ENCODE assay signal across 8 mouse cellular contexts in genomic region chr12:53252572-53253422, GRCm38 (mm10). TPM values are rescaled to one million over a fixed set of nuclear protein-coding genes. Genes with fewer than 3 reads are reported as not detected.
DNase-seq lines count a peak whose midpoint lies in the region; ATAC-seq and TF ChIP-seq lines count a peak whose summit lies in the region.

No protein-coding gene starts in this region.

- under 1% methylated on average over 57 of the region's 115 CpGs for WGBS in hindbrain, embryonic 13.5 days
- WGBS in neural tube, embryonic 14.5 days, result under 1% methylated on average over 63 of the region's 115 CpGs

- peak overlapping the region; percentile 71 for H3K4me2 ChIP-seq in hindbrain, embryonic 13.5 days
- H3K4me2 ChIP-seq in neural tube, embryonic 14.5 days (ENCODE audit: low read depth, low read length), result peak overlapping the region; percentile 70

- peak overlapping the region; percentile 98 for H3K9ac ChIP-seq in hindbrain, embryonic 13.5 days
- peak overlapping the region; percentile 95 for H3K9ac ChIP-seq in neural tube, embryonic 14.5 days (replicated peaks; ENCODE audit: low read depth, low read length)

- no peaks in the 10 kb centered on the region for H3K36me3 ChIP-seq in hindbrain, embryonic 13.5 days
- no peaks in the 10 kb centered on the region for H3K36me3 ChIP-seq in neural tube, embryonic 14.5 days (ENCODE audit: control insufficient read depth, insufficient read depth, low read length)

- no peaks in the 10 kb centered on the region; the same call in 1 of the 2 replicates for H3K4me1 ChIP-seq in embryonic fibroblast, embryonic 13.5 days (ENCODE audit: control insufficient read depth, insufficient read depth, low read length)
- H3K4me1 ChIP-seq in hindbrain, embryonic 13.5 days (replicated peaks), result peaks cover 42% of the 10 kb centered on the region
- peaks cover 14% of the 10 kb centered on the region; the same call in 1 of the 2 replicates for H3K4me1 ChIP-seq in neural tube, embryonic 14.5 days (ENCODE audit: control insufficient read depth, insufficient read depth, low read length)

- DNase-seq in left cerebral cortex, adult 18-20 months (ENCODE audit: low spot score in 2 of 2), result peak; percentile 12 to 18
- no peak for DNase-seq in left cerebral cortex, adult 11 months (ENCODE audit: low spot score)
- peak; percentile 56 for DNase-seq in adrenal gland, postnatal 14 days
- DNase-seq in liver, result peak; percentile 5

- peak; percentile 34; the same call in 1 of the 2 replicates for ATAC-seq in hindbrain, embryonic 13.5 days (ENCODE audit: low FRiP score)
- peak; percentile 52 for ATAC-seq in neural tube, embryonic 14.5 days (ENCODE audit: low read depth)
- no peak for ATAC-seq in megakaryocyte-erythroid progenitor cell, adult 5-6 weeks (replicated peaks; ENCODE audit: low FRiP score, low TSS enrichment, poor library complexity, severe bottlenecking)

- no peaks in the 10 kb centered on the region for H3K27me3 ChIP-seq in hindbrain, embryonic 13.5 days
- no peaks in the 10 kb centered on the region for H3K27me3 ChIP-seq in neural tube, embryonic 14.5 days (ENCODE audit: control insufficient read depth, insufficient read depth, low read length)

- TF ChIP-seq CTCF in embryonic fibroblast, embryonic 13.5 days (IDR thresholded peaks at IDR 0.05; ENCODE audit: borderline replicate concordance, insufficient read depth, low read length), result no peak

- H3K9me3 ChIP-seq in hindbrain, embryonic 13.5 days, result no peaks in the 10 kb centered on the region
- no peaks in the 10 kb centered on the region for H3K9me3 ChIP-seq in neural tube, embryonic 14.5 days (ENCODE audit: control insufficient read depth, low read length)

- no peak for TF ChIP-seq POLR2A in embryonic fibroblast, embryonic 13.5 days (IDR thresholded peaks at IDR 0.05; ENCODE audit: low read depth, low read length)

- peak overlapping the region; percentile 55 for H3K4me3 ChIP-seq in embryonic fibroblast, embryonic 13.5 days (ENCODE audit: insufficient read depth, low read length)
- peak overlapping the region; percentile 76 for H3K4me3 ChIP-seq in hindbrain, embryonic 13.5 days
- H3K4me3 ChIP-seq in neural tube, embryonic 14.5 days (ENCODE audit: low read depth, low read length), result peak overlapping the region; percentile 81

- peak overlapping the region; percentile 56; the same call in 1 of the 2 replicates for H3K27ac ChIP-seq in embryonic fibroblast, embryonic 13.5 days (ENCODE audit: insufficient read depth, low read length)
- H3K27ac ChIP-seq in hindbrain, embryonic 13.5 days, result peak overlapping the region; percentile 99
- H3K27ac ChIP-seq in neural tube, embryonic 14.5 days (ENCODE audit: low read depth, low read length), result peak overlapping the region; percentile 96

RNA-seq across cellular contexts. Expression of gene Npas3, which starts 4.3 kb away (rescaled TPM):
- 10 to 100 TPM; 18.5 to 22.3 TPM for total RNA-seq in left cerebral cortex, adult 18-20 months (2021)
- total RNA-seq in adrenal gland, postnatal 14 days (2021), result 1.6 and 4.4 TPM in 2 replicates
- polyA plus RNA-seq in embryonic fibroblast, embryonic 13.5 days (2011; ENCODE audit: insufficient read length, low read depth, missing spikeins), result 5.4 and 6.6 TPM in 2 replicates
- 22.3 and 25.0 TPM in 2 replicates for polyA plus RNA-seq in hindbrain, embryonic 13.5 days (2015; fragmentation: Nextera tagmentation; extraction: Ambion mirVana)
- 25.9 and 29.1 TPM in 2 replicates for polyA plus RNA-seq in neural tube, embryonic 14.5 days (2014; fragmentation: Nextera tagmentation; extraction: Ambion mirVana)
- not detected in 2 replicates for total RNA-seq in megakaryocyte-erythroid progenitor cell, adult 5-6 weeks (2014; fragmentation: Nextera tagmentation)
- total RNA-seq in megakaryocyte-erythroid progenitor cell, adult 5-6 weeks (2017), result 0.05 TPM in 1 of 2 replicates, not detected in the other
